Mouse (Mus musculus) hindbrain, postnatal 0 days (tissue): ENCODE results near the gene Slc27a3. TPM values are rescaled to one million over a fixed set of nuclear protein-coding genes. Genes with fewer than 3 reads are reported as not detected.

Experiments used
- ATAC-seq: fragments of 200-750 bp; cut with Nextera tagmentation; 2 replicates; pipeline ENCODE4 v1.8.0; 2017; ENCODE audit warnings: mild to moderate bottlenecking, moderate TSS enrichment, moderate library complexity
- DNase-seq: peaks from one replicate; pipeline ENCODE4 v3.0.0-alpha.2; 2015; ENCODE audit warnings: low spot score
- H3K27ac ChIP-seq: fragments of 300-500 bp; sonication (generic); 2 replicates; pipeline ENCODE4 v1.5.1; 2014; ENCODE audit warnings: mild to moderate bottlenecking
- H3K27me3 ChIP-seq: fragments of 300-500 bp; sonication (generic); 2 replicates; pipeline ENCODE4 v1.6.1; 2014; ENCODE audit warnings: low read length, mixed read lengths; ENCODE audit not compliant: insufficient read depth
- H3K36me3 ChIP-seq: fragments of 300-500 bp; sonication (generic); 2 replicates; pipeline ENCODE4 v1.6.1; 2014; ENCODE audit warnings: low read length, mixed read lengths; ENCODE audit not compliant: insufficient read depth
- H3K4me1 ChIP-seq: fragments of 300-500 bp; sonication (generic); 2 replicates; pipeline ENCODE4 v1.6.1; 2014; ENCODE audit warnings: antibody characterized with exemption, low read length, mixed read lengths; ENCODE audit not compliant: insufficient read depth
- H3K4me2 ChIP-seq: fragments of 300-500 bp; sonication (generic); 2 replicates; pipeline ENCODE4 v1.6.1; 2014; ENCODE audit warnings: low read depth, mild to moderate bottlenecking, low read length, moderate library complexity, mixed read lengths
- H3K4me3 ChIP-seq: fragments of 300-500 bp; sonication (generic); 2 replicates; pipeline ENCODE4 v1.5.1; 2014; ENCODE audit warnings: low read length
- H3K9ac ChIP-seq: fragments of 300-500 bp; sonication (generic); replicated peaks from 2 replicates; pipeline ENCODE4 v1.6.1; 2014; ENCODE audit warnings: mild to moderate bottlenecking, low read length, moderate library complexity, mixed read lengths
- H3K9me3 ChIP-seq: fragments of 300-500 bp; sonication (generic); 2 replicates; pipeline ENCODE4 v1.6.1; 2016; ENCODE audit warnings: low read length, mixed read lengths
- CTCF ChIP-seq: IDR thresholded peaks from 2 replicates; pipeline ENCODE4 v1.5.1; 2016; ENCODE audit warnings: antibody characterized with exemption, control low read depth, low read depth
- polyA plus RNA-seq: library from polyadenylated mRNA; unstranded; fragments of >200 nt; fragmentation: Nextera tagmentation; extraction: Ambion mirVana; gene quantifications from 2 replicates; pipeline ENCODE4 v1.2.1, GENCODE M21; 2015
- total RNA-seq: library from RNA; depleted of rRNA; stranded (reverse); fragments of >200 nt; gene quantifications from 2 replicates; pipeline ENCODE4 v1.2.3, GENCODE M21; 2014; rRNA removed

Gene Slc27a3
- total and polyA plus RNA-seq, 2 experiments from 2014 or later: 30.3 to 85.1 TPM

- H3K36me3 ChIP-seq: no peaks in the 10 kb centered on the region
- no peaks in the 10 kb centered on the region for H3K9me3 ChIP-seq
- no peaks in the 10 kb centered on the region for H3K27me3 ChIP-seq
- no peak overlapping the region for H3K27ac ChIP-seq
- H3K9ac ChIP-seq: no peak overlapping the region
- H3K4me3 ChIP-seq: no peak overlapping the region
- H3K4me2 ChIP-seq: no peak overlapping the region
- no peak for TF ChIP-seq CTCF
- no peak for DNase-seq
- H3K4me1 ChIP-seq: no peaks in the 10 kb centered on the region
- no peak for ATAC-seq
These were observed 54.2 kb downstream of the Slc27a3 start for GRCm38 (mm10) chr3:90335517-90335916.

Other genes starting within 250 kb of the Slc27a3 start
- gene Rps27, start 176.3 kb downstream of the Slc27a3 start, total RNA-seq: 2,630 and 2,808 TPM in 2 replicates
- gene Rps27, start 176.3 kb downstream of the Slc27a3 start, polyA plus RNA-seq: 847 and 901 TPM in 2 replicates
- gene Rab13, start 176.2 kb downstream of the Slc27a3 start, total RNA-seq: 5.9 and 14.8 TPM in 2 replicates
- gene Rab13, start 176.2 kb downstream of the Slc27a3 start, polyA plus RNA-seq: 20.6 and 23.5 TPM in 2 replicates
- 52.5 and 75.6 TPM in 2 replicates for gene Jtb, start 158.3 kb downstream of the Slc27a3 start, total RNA-seq
- 115 and 124 TPM in 2 replicates for gene Jtb, start 158.3 kb downstream of the Slc27a3 start, polyA plus RNA-seq
- 0.21 and 0.83 TPM in 2 replicates for gene Creb3l4, start 146.4 kb downstream of the Slc27a3 start, total RNA-seq
- 1.2 and 1.4 TPM in 2 replicates for gene Creb3l4, start 146.4 kb downstream of the Slc27a3 start, polyA plus RNA-seq
- 97.8 and 105 TPM in 2 replicates for gene Slc39a1, start 141.8 kb downstream of the Slc27a3 start, total RNA-seq
- gene Slc39a1, start 141.8 kb downstream of the Slc27a3 start, polyA plus RNA-seq: 70.1 and 72.0 TPM in 2 replicates
- 12.7 and 27.0 TPM in 2 replicates for gene Crtc2, start 135.8 kb downstream of the Slc27a3 start, total RNA-seq
- 15.4 and 17.0 TPM in 2 replicates for gene Crtc2, start 135.8 kb downstream of the Slc27a3 start, polyA plus RNA-seq
- gene Dennd4b, start 124.8 kb downstream of the Slc27a3 start, total RNA-seq: 38.8 and 48.4 TPM in 2 replicates
- gene Dennd4b, start 124.8 kb downstream of the Slc27a3 start, polyA plus RNA-seq: 5.4 and 5.9 TPM in 2 replicates
- gene Gatad2b, start 96.8 kb downstream of the Slc27a3 start, total RNA-seq: 31.5 and 32.1 TPM in 2 replicates
- gene Gatad2b, start 96.8 kb downstream of the Slc27a3 start, polyA plus RNA-seq: 13.7 and 14.2 TPM in 2 replicates
- 58.1 and 71.7 TPM in 2 replicates for gene Ints3, start 43.7 kb upstream of the Slc27a3 start, total RNA-seq
- 19.9 and 20.4 TPM in 2 replicates for gene Ints3, start 43.7 kb upstream of the Slc27a3 start, polyA plus RNA-seq
- gene Npr1, start 75.9 kb upstream of the Slc27a3 start, total RNA-seq: 3.5 and 6.2 TPM in 2 replicates
- 2.8 TPM in 2 replicates for gene Npr1, start 75.9 kb upstream of the Slc27a3 start, polyA plus RNA-seq
- gene Ilf2, start 86.2 kb upstream of the Slc27a3 start, total RNA-seq: 111 and 119 TPM in 2 replicates
- 177 and 178 TPM in 2 replicates for gene Ilf2, start 86.2 kb upstream of the Slc27a3 start, polyA plus RNA-seq
- 49.7 and 52.0 TPM in 2 replicates for gene Snapin, start 101.1 kb upstream of the Slc27a3 start, total RNA-seq
- 102 and 106 TPM in 2 replicates for gene Snapin, start 101.1 kb upstream of the Slc27a3 start, polyA plus RNA-seq
- 210 and 220 TPM in 2 replicates for gene Chtop, start 119.6 kb upstream of the Slc27a3 start, total RNA-seq
- 162 and 165 TPM in 2 replicates for gene Chtop, start 119.6 kb upstream of the Slc27a3 start, polyA plus RNA-seq
- gene S100a1, start 124.5 kb upstream of the Slc27a3 start, total RNA-seq: 27.7 and 28.1 TPM in 2 replicates
- 88.9 and 93.6 TPM in 2 replicates for gene S100a1, start 124.5 kb upstream of the Slc27a3 start, polyA plus RNA-seq
- gene S100a13, start 124.5 kb upstream of the Slc27a3 start, total RNA-seq: 5.2 and 10.9 TPM in 2 replicates
- 37.9 and 41.4 TPM in 2 replicates for gene S100a13, start 124.5 kb upstream of the Slc27a3 start, polyA plus RNA-seq
- not detected in 2 replicates for gene S100a14, start 136.9 kb upstream of the Slc27a3 start, total RNA-seq
- gene S100a14, start 136.9 kb upstream of the Slc27a3 start, polyA plus RNA-seq: 0.29 TPM in 1 of 2 replicates, not detected in the other
- gene S100a16, start 147.3 kb upstream of the Slc27a3 start, total RNA-seq: 87.0 and 90.9 TPM in 2 replicates
- gene S100a16, start 147.3 kb upstream of the Slc27a3 start, polyA plus RNA-seq: 103 and 115 TPM in 2 replicates
- 1.4 and 5.3 TPM in 2 replicates for gene S100a3, start 170.6 kb upstream of the Slc27a3 start, total RNA-seq
- gene S100a3, start 170.6 kb upstream of the Slc27a3 start, polyA plus RNA-seq: 1.9 and 2.1 TPM in 2 replicates
- gene S100a2, start 200.3 kb upstream of the Slc27a3 start, total RNA-seq: not detected in 2 replicates
- not detected in 2 replicates for gene S100a2, start 200.3 kb upstream of the Slc27a3 start, polyA plus RNA-seq
- gene Gm42674, start 212.0 kb upstream of the Slc27a3 start, total RNA-seq: not detected in 2 replicates
- gene Gm42674, start 212.0 kb upstream of the Slc27a3 start, polyA plus RNA-seq: not detected in 2 replicates
- 3.0 TPM in 1 of 2 replicates, not detected in the other for gene S100a4, start 213.8 kb upstream of the Slc27a3 start, total RNA-seq
- gene S100a4, start 213.8 kb upstream of the Slc27a3 start, polyA plus RNA-seq: 2.3 and 3.1 TPM in 2 replicates
- gene S100a5, start 218.6 kb upstream of the Slc27a3 start, total RNA-seq: not detected in 2 replicates
- gene S100a5, start 218.6 kb upstream of the Slc27a3 start, polyA plus RNA-seq: not detected in 2 replicates
- 4.4 and 12.9 TPM in 2 replicates for gene S100a6, start 222.9 kb upstream of the Slc27a3 start, total RNA-seq
- gene S100a6, start 222.9 kb upstream of the Slc27a3 start, polyA plus RNA-seq: 53.8 and 59.0 TPM in 2 replicates